Mouse (Mus musculus) macrophage (primary cell): ENCODE data around the gene Schip1. TPM values are rescaled to one million over a fixed set of nuclear protein-coding genes. Genes with fewer than 3 reads are reported as not detected.

Source experiments
- H3K27ac ChIP-seq: fragments of 350-480 bp; formaldehyde crosslinking; 2 replicates; pipeline ENCODE4 v1.9.0; 2021
- H3K36me3 ChIP-seq: fragments of 350-480 bp; formaldehyde crosslinking; 2 replicates; pipeline ENCODE4 v1.9.0; 2021; ENCODE audit errors: inconsistent target
- H3K4me3 ChIP-seq: fragments of 350-480 bp; formaldehyde crosslinking; 2 replicates; pipeline ENCODE4 v1.9.0; 2021; ENCODE audit errors: inconsistent target
- H3K79me2 ChIP-seq: fragments of 350-480 bp; formaldehyde crosslinking; 2 replicates; pipeline ENCODE4 v1.9.0; 2021; ENCODE audit errors: inconsistent target
- WGBS: methylation state at CpG from one replicate; pipeline ENCODE4 v1.1.7; 2026; ENCODE audit warnings: inconsistent platforms; ENCODE audit not compliant: missing documents; 5-methylcytosine and 5-hydroxymethylcytosine counted together
- polyA plus RNA-seq: library from polyadenylated mRNA; stranded (reverse); fragments of 250-400 nt; gene quantifications from 3 replicates; pipeline ENCODE4 v1.2.4, GENCODE M21; 2018; ENCODE audit warnings: inconsistent platforms

Schip1 gene
- polyA plus RNA-seq, 1 experiment from 2014 or later = not detected

DNA sequence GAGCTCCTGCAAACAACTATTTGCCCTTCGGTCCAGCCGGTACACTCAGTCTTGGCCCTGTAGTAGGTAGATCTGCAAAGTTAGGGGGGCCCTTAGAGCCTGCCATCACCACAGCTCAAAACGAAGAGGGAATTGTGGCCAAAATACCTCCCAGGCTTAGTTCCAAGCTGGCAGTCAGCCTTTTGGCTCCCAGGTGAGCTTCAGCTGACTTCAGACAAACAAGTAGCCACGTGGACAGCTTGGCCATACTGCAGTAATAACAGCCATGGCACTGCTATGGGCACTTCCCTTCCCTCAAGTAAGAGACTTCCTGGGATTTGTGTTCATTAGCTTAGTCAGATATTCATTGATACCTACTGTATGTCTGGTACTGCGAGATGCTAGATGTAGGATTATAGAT lies 495.5 kb downstream of the Schip1 start:
- no peaks in the 10 kb centered on the region for H3K79me2 ChIP-seq
- no peak overlapping the region for H3K4me3 ChIP-seq
- H3K27ac ChIP-seq = no peak overlapping the region
- H3K36me3 ChIP-seq = no peaks in the 10 kb centered on the region
- WGBS = 91% methylated on average over 5 of the region's 5 CpGs

DNA sequence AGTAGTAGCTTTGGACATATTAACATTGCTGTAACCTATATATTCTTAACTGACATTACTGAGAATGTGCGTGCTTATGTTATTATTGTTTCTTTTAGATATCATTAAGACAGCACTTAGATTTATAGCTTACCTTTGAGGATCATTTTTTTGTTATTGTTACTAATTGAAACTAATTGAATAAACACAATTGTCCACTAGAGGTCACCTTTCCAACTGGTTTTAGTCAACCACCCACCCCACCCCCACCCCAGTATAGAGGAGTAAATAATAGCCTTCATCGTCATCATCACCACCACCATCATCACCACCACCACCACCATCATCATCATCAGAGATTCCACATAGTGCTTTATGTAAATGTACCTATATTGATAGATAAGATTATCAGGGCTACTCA lies 498.2 kb downstream of the Schip1 start:
- 64% methylated on average over 2 of the region's 2 CpGs for WGBS
- Histone ChIP-seq H3K4me3 (no peak overlapping the region), H3K27ac (no peak overlapping the region), H3K79me2 (no peaks in the 10 kb centered on the region), H3K36me3 (no peaks in the 10 kb centered on the region)

DNA sequence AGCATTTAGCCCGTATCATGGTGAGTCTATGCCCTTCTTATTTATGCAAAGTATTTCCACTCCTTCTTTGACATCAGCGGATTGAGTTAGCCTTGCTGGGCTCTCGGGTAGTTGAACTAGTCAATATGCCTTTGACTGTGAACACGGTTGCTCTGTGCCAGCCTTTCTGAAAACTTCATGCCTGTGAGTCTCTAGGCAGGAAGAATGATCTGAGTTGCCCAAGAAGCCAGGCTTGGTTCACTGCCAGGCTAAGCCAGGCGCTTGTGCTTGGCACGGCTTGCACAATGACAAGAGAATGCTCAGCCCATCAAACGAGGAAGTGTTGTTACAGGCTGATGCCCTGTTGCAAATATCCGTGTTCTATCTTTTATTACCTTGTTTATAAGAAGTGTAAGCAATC lies 499.3 kb downstream of the Schip1 start:
- WGBS = 24% methylated on average over 8 of the region's 8 CpGs
- H3K27ac ChIP-seq = no peak overlapping the region
- H3K36me3 ChIP-seq = no peaks in the 10 kb centered on the region
- H3K4me3 ChIP-seq = no peak overlapping the region
- H3K79me2 ChIP-seq = no peaks in the 10 kb centered on the region

DNA sequence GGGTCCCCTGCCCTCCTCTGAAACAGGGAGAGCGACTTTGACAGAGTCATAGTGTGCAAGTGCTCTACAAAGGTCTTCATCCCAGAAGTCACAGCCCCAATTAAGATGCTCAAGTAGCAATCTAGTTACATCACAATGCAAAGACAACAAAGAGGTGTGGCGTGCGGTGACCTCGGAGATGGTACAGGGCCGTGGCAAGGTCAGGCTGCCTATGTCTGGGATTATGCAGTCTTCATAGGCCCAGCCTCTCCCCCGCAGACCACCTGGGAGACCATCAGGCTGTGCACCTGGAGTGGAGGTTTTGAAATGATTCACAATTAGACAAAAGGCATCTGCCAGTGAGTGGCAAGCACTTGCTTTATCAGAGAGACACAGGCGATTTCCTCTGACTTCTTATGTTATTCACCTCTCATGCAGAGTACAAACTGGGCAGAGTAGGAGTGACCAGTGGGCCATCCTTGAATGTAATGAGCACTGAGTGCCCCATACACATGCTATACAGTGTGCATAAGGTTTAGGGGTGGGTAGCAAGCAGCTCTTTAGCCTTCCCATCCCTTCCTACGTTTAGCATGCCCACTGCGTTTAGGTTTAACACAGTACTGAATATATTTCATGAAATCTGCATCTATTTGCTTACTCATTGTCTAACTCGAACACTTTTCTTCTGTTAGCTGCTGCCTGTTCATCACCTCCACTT lies 500.5 kb downstream of the Schip1 start:
- no peaks in the 10 kb centered on the region for H3K36me3 ChIP-seq
- H3K79me2 ChIP-seq = no peaks in the 10 kb centered on the region
- WGBS = 94% methylated on average over 10 of the region's 10 CpGs
- H3K4me3 ChIP-seq = no peak overlapping the region
- H3K27ac ChIP-seq = no peak overlapping the region

GRCm38 (mm10) chr3:68565675-68566055 lies 501.1 kb downstream of the Schip1 start:
- H3K4me3 ChIP-seq = no peak overlapping the region
- H3K27ac ChIP-seq = no peak overlapping the region
- no peaks in the 10 kb centered on the region for H3K79me2 ChIP-seq
- whole genome bisulfite sequencing = 94% methylated on average over 4 of the region's 4 CpGs
- H3K36me3 ChIP-seq = no peaks in the 10 kb centered on the region

GRCm38 (mm10) chr3:68567581-68567980 lies 503.0 kb downstream of the Schip1 start:
- no peaks in the 10 kb centered on the region for H3K36me3 ChIP-seq
- WGBS = 87% methylated on average over 7 of the region's 7 CpGs
- no peaks in the 10 kb centered on the region for H3K79me2 ChIP-seq
- H3K27ac ChIP-seq = no peak overlapping the region
- H3K4me3 ChIP-seq = no peak overlapping the region

GRCm38 (mm10) chr3:68568149-68568548 lies 503.5 kb downstream of the Schip1 start:
- H3K27ac ChIP-seq = no peak overlapping the region
- 98% methylated on average over 3 of the region's 3 CpGs for WGBS
- no peaks in the 10 kb centered on the region for H3K79me2 ChIP-seq
- no peak overlapping the region for H3K4me3 ChIP-seq
- no peaks in the 10 kb centered on the region for H3K36me3 ChIP-seq

DNA sequence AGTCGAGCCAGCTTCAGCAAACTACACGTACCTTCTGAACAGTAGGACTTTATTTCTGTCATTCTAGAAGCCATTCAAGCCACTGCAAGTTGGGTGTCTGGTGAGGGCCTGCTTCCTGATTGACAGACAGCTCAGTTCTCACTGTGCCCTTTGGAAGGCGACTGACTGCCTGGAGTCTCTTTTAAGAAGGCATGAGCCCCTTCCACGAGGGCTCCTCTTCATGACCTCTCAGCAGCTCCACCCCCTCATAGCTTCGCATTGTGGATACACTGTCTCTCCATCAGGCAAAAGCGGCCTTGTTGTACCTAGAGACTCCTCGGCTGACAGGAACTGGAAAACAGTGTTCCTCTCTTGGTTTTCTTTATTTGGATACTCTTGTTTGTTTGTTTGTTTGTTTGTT lies 504.1 kb downstream of the Schip1 start:
- 92% methylated on average over 7 of the region's 7 CpGs for WGBS
- Histone ChIP-seq H3K27ac (no peak overlapping the region), H3K4me3 (no peak overlapping the region), H3K36me3 (no peaks in the 10 kb centered on the region), H3K79me2 (no peaks in the 10 kb centered on the region)

DNA sequence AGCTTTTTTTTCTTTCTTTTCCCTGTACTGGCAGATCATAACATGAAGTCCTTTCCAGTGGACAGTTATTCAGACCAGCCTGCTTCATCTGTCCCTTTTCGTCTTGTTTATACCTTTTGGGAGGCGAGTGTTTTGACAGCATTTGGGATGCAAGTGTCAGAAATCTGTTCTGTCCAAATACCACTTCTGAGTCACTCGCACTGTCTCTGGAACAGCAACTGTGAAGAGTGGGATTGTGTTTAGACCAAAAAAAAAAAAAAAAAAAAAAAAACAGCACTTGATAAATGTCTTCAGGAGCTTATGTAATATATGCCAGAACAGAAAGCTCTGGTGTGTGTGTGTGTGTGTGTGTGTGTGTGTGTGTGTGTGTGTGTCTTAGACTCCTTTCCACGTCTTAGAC lies 505.7 kb downstream of the Schip1 start:
- 100% methylated on average over 4 of the region's 4 CpGs for WGBS
- Histone ChIP-seq H3K79me2 (no peaks in the 10 kb centered on the region), H3K27ac (no peak overlapping the region), H3K36me3 (no peaks in the 10 kb centered on the region), H3K4me3 (no peak overlapping the region)

DNA sequence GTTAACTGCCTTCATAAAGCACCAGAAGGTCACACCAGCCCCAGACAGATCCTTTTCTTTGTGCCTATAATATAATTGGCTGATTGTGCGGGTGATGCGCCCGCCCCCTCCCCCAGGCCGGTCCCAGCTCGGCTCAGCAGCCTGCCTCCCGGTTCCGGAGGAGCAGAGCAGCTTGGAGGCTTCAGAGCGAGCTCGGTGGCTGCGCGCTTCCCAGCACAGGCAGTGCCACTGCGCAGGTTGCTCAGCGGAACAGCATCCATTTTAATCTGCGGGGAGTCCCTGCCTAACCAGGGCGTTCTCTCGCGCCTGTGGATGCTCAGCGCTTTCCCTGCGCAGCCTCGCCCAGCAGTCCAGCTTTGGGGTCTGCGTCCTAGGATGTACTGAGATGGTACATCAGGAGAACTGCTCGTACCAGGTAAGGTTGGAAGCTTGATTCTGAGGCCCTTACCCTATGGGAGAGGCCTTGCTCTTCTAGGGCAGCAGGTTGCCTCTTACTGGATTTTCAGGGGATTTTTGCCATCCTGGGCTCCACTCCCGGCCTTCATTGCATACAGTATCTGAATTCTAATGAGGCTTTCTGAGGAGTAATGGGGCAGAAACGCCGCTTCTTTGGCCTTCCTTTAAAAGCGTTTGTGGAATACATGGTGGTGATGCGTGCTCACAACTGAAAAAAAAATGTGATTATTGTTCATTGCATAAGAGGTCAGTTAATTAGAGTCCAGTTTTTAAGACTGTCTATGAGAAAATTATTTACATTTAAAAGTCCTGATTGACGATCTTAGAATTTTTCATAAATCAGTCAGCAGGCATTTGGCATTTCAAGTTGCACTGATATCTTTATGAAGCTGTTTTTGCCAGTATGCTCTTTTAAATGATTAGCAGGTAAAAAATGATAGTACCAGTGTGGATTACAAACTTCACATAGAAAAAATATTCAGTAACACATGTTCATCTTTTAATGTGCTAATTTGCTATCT lies 507.9 kb downstream of the Schip1 start:
- WGBS = 55% methylated on average over 28 of the region's 28 CpGs
- Histone ChIP-seq H3K79me2 (no peaks in the 10 kb centered on the region), H3K4me3 (no peak overlapping the region), H3K27ac (no peak overlapping the region), H3K36me3 (no peaks in the 10 kb centered on the region)

DNA sequence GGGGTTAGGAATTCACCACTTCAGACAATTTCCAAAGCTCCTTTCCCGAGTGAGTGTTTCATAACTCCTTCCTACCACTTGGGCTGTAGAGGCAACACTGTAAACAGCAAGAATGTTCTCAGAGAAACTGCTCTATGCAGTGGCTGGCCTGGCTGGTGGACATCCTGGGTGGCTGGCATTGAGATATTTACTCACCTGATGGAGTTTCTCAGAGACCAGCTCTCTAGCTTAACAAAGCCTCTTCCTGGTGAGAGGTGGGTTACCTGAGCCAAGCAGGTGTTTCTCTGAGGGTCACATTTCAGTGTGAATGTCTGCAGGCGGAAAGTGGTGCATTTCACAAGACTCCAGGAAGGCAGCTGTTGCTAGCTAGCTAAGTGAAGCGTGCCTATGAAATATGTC lies 508.6 kb downstream of the Schip1 start:
- Histone ChIP-seq H3K4me3 (no peak overlapping the region), H3K27ac (no peak overlapping the region), H3K36me3 (no peaks in the 10 kb centered on the region), H3K79me2 (no peaks in the 10 kb centered on the region)
- 70% methylated on average over 3 of the region's 3 CpGs for WGBS

- H3K79me2 ChIP-seq = no peaks in the 10 kb centered on the region
- no peaks in the 10 kb centered on the region for H3K36me3 ChIP-seq
- H3K27ac ChIP-seq = no peak overlapping the region
- 69% methylated on average over 5 of the region's 8 CpGs for WGBS
- H3K4me3 ChIP-seq = no peak overlapping the region
Measured at GRCm38 (mm10) chr3:68574097-68574496, 509.5 kb downstream of the Schip1 start.

GRCm38 (mm10) chr3:68574565-68574964 lies 510.0 kb downstream of the Schip1 start:
- Histone ChIP-seq H3K27ac (no peak overlapping the region), H3K36me3 (no peaks in the 10 kb centered on the region), H3K79me2 (no peaks in the 10 kb centered on the region), H3K4me3 (no peak overlapping the region)
- WGBS = 93% methylated on average over 8 of the region's 8 CpGs

DNA sequence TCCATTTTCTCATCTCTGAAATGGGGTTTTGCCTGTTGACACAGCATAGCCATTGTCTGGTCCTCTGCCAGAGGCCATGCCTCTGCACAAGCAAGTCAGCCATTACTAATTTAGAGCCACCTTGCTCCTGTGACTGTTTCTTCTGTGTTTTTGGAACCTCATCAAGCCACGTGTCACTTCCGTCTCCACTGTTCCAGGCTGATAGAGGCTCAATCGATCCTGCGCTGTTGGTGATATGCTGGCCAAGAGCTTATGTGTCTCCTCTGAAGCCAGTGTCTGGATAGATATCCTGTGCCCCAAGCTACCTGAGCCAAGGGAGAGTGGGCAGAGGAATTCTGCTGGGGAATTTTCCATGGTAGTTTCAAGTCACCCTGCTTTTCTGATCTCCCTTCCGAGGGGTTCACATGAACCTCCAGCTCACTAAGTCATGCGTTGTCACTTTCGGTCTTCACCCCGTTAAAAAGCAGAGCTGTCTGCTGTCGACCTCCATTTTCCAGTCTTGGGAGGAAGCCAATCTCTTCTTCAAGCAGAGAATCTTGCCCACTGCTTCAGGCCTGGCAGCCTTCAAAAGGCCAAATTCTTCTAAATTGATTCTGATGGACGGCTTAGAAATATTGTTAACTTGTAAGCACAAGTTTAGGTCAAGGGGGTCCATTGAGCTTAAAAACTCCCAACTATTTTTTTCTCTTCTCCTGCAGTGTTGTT lies 511.2 kb downstream of the Schip1 start:
- 95% methylated on average over 10 of the region's 10 CpGs for WGBS
- Histone ChIP-seq H3K79me2 (no peaks in the 10 kb centered on the region), H3K27ac (no peak overlapping the region), H3K36me3 (no peaks in the 10 kb centered on the region), H3K4me3 (no peak overlapping the region)

GRCm38 (mm10) chr3:68576431-68576830 lies 511.8 kb downstream of the Schip1 start:
- Histone ChIP-seq H3K4me3 (no peak overlapping the region), H3K27ac (no peak overlapping the region), H3K79me2 (no peaks in the 10 kb centered on the region), H3K36me3 (no peaks in the 10 kb centered on the region)
- WGBS = 100% methylated on average over 7 of the region's 7 CpGs
